Mouse (Mus musculus) T-helper 2 cell (primary cell): ENCODE data around the gene Pbx1.

Experiments used
- in situ Hi-C: fragments of 300-600 bp; cut with MboI, MseI; formaldehyde crosslinking; loops from one replicate; pipeline ENCODE4 v1.15.1; 2025; ENCODE audit warnings: high pct_unique_total_duplicates

Gene Pbx1

DNA sequence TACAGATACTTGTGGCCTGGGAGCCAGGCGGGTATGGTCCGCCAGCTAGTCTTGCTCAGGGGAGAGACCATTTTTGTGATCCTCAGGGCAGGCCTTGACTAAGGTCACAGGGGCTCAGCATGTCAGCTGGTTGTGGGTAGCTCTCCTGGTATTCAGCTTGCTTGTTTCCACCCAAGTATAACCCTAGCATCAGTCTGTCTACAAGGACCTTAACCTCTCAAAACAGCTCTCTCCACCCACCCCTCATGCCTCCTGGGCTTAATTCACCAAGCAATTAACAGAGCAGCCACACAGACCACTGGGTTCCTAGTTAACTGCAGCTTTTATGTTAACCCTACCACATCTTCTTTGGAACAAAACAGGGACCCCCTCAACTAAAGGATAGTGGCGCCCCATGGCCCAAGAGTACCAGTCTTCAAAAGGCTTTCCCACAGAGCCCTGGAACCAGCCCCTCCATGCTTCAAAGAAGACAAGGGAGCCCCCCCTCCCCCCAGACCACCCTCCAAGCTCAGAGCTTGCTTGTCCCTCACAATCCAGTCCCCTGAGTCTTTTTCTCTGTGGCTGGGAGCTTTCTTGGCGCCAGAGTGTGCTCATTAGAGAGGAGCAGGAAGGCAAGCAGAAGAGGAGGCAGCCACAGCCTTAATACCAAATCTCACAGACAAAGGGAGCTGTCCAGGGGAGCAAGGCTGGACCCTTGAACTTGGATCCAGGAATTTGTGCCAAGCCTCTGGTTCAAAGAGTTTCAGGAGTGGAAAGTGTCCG, 48.1 kb downstream of the Pbx1 start:
- in situ Hi-C loops = no loop called here

DNA sequence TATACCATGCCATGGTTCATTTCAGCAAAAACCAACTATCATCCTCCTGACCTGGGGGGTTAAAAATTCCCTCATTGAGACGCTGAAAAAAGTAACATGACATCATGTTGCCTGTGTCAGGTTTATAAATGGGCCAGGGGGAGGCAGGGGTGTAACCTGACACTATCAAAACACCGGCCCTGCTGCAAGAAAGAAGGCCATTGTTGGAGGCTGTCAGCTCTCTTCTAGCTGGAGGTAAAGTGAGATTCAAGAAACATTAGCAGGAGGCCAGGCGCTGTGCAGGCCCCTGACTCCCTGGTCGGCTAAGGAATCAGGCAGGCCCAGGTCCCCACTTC, 49.3 kb downstream of the Pbx1 start:
- in situ Hi-C loops = no loop called here

DNA sequence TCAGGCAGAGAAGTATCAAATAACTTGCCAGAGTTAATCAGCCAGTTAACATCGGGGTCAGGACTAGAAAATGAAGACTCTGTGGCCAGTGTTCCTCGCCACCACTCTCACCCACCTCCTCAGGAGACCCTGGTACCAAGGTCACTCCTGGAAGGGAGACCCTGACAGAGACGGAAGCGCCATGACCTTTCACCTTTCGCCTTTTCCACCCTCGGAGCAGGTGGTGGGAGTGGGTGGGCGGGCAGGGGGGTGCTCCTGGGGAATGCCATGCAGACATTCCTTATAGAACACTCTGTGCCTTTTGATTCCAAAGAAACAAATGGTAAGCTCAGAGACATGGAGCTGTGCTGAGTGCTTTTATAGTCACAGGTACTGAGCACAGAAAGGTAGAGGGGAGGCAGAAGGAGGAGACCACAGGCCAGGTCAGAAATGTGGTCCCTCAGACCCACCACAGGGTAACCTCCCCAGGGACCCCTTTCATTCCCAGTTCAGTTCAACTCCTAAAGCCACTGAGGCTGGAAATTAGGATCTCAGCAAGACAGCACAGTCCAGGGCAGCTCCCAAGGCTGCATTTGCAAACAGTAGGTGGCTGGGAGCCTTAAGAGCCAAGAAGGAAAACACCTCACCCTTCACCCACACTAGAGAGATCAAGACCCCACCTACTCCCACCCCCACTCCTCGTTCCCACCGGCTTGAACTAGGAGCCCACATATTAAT, 49.8 kb downstream of the Pbx1 start:
- in situ Hi-C loops = no loop called here

DNA sequence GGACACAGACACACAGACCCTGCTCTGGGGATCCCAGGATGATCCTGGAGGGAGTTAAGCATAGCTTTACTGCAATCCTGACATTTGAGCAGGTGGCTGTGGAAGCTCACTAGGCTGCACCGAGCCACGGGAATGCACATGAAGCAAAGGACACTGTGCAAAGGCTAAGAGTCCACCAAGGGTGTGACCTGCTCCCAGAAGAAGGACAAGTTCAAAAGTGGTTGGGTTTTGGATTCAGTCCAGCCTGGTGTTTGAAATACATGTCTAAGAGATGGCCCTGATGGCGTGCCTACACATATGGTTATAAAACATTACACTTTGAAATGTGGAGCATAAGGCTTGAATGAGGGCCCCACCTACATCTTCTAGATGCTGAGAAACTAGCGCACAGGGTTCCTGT, 50.6 kb downstream of the Pbx1 start:
- in situ Hi-C loops = no loop called here

DNA sequence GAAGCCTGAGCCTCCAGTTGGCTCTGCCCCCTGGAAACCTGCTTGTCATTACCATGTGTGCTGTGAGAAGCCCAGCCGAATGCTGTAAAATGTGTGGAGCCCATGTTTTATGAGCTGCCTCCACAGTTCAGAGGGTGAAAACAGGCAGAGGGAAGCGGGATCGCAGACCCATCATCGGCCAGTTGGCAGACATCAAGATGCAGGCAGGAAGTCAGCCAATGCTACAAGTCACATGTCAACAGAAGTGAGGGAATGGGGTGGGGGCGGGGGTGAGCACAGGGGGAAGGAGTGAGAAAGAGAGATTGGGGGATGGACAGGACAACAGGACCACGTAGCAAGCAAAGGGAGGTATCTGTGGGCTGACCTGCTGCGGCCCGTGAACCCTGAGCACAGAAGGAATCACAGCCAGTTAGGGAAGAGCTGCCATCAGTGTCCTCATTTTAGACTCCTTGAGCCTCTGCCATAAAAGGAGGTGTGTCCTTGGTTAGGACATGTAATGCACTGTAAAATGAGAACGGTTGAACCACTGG, 51.8 kb downstream of the Pbx1 start:
- in situ Hi-C loops = no loop called here

DNA sequence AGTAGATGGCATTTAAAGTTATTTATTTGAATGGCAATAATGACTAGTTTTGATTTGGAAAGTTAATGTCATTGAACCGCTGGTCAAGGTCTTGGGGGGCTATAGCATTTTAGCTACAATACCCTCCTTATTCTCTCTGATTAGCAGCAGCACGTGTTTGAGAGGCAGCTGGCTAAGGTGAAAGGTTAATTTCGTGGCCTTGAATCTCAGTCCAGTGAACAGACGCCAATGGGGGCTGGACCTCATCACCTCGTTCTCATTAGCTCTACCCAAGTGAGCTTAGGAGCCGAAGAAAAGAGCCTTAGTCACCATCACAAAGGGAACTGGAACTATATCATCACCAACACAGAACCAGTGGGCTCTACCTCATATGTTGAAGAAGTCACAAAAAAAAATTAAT, 54.4 kb downstream of the Pbx1 start:
- in situ Hi-C loops = no loop called here

DNA sequence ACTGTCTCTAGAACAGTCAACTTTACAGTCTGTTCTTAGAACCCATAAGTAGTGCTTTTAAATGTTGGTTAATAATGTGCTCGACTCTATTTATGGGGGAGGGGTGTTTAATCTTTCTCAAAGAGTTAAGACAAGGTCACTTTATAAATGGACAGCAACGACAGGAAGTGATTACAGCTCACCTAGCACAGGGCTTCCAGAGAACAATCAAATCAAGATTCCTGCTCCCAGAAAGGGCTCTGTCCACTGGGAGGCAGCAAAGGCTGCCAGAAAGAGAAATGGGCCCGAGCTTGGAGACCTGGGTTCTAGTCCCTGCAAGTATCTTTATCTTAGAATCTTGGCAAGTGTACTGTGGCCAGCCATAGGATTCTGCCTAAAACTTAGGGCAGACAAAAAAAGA, 55.7 kb downstream of the Pbx1 start:
- in situ Hi-C loops = no loop called here

DNA sequence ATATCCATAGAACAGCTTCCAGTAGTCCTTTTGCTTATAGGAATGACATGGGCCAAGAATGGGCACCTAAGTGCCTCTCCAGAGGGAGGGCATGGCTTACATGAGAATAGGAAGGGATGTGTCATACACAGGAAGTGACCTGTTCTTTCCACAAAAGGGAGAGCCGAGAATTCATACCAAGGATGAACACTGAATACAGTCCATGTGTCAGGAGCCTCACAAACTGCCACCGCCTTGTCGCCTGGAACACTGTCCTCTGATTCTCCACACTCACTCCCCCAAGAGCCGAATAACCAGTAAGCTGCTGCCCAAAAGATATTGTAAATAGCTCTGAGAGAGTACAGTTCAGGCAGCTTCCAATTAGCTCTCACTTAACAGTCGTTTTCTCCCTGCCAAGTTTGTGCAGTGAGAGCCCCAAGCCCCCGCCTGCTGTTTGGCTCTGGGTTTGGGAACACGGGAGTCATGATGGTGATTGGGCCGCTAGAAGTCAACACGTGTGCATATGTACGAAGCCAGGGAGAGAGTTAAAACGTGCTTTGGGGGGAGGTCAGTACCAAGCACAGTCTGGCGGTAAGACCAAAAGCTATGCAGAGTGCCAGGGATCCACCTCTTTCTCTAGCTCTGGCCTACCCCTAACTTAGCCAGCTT, 57.0 kb downstream of the Pbx1 start:
- in situ Hi-C loops = no loop called here

DNA sequence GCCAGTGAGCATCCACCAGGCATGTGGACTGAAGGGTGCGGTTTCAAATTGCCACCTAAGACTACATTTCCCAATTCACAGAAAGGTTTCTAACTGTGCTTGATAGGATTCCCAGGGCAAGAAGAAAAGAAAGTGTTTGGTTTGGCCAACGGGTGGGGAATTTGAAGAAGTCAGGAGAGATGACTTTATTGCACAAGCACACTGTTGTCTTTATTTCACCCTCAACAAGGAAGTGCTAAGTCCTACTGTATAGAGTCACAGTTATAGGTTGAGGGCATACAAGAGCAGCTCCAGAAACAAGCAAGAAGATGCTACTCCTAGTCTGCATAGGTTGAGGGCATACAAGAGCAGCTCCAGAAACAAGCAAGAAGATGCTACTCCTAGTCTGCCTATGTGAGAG, 60.0 kb downstream of the Pbx1 start:
- in situ Hi-C loops = no loop called here

DNA sequence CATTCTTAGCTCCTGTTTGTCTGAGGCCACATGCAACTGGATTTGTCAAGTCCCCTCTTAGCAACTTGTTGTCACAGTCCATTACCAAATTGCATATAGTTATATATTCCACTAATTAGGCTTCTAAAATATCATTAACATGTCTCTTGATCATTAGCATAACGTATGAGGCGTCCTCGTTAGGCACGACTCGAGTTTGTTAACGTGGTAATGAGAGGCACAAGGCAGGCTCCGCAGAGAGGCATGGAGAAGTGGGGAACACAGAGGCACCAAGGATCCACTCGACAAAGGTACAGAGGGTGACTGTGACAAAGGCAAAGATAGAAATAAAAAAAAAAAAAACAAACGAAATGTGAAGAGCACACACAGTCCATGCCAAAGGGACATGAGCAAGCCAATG, 61.1 kb downstream of the Pbx1 start:
- in situ Hi-C loops = no loop called here

DNA sequence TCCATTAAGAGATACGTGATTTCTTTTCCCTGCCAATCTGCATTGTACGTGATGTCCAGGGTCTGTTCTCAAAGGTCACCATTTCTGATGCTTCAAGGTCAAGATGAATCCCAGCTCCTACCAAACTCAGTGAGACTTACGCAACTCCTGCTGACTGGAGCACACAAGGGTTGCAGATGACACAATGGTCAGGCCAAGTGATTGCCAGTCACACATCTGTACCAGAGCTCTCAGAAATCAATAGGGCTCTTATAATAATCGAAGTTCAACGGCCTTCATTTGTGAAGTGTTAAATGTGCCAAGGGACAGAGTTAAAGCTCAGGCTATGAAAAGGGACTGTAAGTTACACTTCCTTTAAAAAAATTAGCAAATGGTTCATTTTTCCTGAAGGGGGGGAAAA, 65.8 kb downstream of the Pbx1 start:
- in situ Hi-C loops = no loop called here

DNA sequence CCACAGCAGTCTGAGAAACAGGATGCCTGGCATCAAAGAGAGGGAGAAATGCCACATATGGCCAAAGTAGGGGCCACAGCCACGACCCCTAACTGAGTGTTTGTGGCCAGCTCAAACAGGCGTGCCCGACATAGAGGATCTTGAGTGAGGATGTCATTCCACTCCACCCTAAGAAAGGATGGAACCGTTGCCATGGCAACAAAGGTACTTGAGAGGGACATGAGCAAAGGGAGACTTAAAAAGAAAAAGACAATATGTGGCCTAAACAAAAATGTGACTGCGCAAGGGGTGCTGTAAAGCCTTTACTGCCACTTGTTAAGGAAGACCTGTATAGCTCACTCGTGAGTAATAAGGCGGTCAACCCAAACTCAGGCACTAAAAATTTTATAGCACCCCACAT, 67.7 kb downstream of the Pbx1 start:
- in situ Hi-C loops = no loop called here

DNA sequence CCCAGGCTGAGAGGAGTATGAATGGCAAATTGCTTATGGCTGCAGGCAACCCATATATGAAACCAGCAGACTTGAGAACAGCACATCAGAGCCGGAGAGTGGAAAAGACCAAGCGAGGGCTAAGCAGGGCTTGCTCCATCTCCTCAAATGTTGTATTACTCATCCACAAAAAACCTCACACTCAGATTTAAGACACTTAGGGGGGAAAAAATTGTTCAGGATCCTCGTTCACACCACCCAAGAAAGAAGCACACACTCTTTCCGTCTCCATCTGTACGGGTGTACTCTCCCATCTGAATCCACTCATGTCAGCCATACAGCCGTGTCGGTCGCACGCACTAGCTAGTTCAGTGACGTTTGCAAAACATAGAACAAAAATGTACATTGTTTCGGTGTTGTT, 69.0 kb downstream of the Pbx1 start:
- in situ Hi-C loops = no loop called here

DNA sequence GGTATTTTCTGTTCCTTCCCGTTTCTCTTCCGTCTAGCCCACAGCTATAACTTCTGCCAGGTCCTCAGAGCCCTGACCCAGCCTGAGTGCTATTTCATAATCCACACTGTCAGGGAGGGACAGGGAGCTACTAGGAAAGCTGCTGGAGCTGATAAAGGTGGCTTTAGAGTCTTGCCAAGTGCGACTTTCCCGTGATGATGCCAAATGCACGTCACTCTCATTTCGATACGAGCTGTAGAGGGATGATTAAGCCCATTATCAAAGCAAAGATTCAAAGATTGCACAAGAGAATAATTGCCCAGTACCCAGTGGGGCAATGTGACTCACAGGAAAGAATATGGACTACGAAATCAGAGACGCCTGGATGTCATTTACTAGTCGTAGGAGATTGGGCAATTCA, 69.6 kb downstream of the Pbx1 start:
- in situ Hi-C loops = no loop called here

DNA sequence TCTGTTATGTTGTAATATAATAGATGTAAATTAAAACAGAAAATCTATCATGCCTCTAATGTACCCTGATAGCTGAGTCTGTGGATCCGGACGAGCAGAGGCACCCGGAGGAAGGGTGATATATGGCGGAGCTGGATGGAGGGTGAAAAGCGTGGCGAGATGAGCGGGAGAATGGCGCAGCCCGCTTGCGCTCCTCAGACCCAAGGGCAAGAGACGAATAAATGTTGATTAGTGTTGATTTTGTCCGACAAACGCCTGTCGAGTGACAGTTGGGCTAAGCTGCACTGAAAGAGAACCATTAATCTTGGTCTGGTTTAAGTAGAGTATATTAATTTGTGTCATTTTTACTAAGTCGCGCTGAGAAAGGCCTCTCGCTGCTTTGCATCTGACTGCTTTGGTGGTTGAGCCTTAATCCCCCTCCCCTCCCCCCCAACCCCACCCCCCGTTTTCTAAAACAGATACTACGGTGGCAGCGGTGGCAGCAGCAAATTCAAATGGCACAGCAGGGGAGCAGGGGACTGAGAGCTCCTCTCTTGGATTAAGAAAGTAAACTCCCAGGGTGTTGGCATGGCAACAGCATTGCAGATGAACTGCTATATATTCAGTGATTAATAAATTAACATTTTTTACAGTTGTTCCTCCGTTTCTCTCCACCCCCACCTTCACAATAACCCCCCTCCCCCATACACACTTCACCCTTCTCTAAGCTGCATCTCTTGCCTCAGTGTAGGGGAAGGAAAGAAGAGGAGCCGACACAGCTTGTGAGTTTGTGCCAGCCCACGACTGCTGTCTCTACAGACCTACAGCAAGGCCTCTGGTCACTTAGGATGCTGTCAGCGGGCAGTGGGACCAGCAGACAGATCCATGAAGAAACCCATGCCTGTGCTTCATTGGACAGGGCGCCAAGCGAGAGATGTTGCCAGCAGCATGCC, 74.1 kb downstream of the Pbx1 start:
- in situ Hi-C loops = no loop called here

DNA sequence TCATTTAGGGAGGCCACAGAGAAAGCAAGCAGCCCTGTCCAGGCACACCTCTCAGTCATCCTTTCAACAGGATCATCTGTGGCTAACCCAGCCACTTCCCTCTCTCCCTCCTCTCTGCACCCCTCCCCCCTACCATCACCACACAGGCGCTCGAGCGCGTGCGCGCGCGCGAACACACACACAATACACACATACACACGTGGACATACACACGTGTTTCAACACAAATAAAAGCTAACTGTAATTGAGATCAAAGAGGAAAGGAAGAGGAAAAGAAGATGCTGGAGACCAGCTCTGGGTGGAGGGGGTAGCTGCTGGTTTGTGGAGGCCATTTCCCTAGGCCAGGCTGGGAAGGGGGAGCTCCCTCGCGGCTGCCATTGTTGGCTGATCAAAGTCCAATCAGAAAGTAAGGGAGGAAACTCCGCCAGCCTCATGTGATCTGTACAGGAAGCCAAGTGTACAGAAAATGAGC, 75.1 kb downstream of the Pbx1 start:
- in situ Hi-C loops = no loop called here

DNA sequence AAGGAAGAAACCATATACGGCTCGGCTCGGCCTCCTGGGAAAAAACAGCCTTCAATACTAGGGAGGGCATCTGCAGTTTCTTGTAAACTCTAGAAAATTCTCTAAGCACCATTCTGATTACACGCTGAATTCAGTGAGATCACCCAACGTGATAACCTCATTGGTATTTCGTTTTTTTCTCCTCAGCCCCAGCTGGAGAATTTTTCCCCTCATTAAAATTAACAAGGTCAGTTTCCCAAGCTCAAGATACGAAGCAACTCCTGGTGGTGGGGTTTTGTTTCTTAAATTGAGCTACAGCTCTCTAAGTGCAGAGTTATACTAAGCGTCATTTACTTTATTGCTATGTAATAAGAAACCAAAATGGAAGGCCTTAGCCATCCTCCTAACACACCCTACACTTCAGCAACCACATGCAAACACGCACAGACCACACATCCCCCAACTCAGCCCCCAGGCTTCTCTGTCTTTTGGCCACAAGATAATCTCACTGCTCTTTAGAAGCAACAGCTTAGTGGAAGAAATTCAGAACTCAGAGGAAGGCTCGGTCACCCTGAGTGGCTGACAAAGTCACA, 76.0 kb downstream of the Pbx1 start:
- in situ Hi-C loops = no loop called here

DNA sequence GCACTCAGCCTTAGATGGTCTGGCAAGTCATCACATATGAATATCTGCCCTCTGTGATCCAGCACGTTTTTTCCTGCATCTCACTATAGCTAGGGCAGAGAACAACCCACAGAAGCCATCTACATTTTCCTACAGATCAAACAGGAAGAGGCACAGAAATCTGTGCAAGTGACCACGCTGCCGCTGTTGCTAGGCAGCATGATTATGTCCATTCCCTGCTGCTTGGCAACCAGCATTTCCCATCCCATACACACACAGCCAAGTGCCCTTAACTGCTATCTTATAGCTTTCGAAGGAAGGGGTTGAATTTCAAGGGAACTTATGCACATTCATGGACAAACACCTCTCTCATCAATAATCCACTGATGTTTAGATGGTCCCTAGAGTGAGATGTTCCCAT, 77.1 kb downstream of the Pbx1 start:
- in situ Hi-C loops = no loop called here

DNA sequence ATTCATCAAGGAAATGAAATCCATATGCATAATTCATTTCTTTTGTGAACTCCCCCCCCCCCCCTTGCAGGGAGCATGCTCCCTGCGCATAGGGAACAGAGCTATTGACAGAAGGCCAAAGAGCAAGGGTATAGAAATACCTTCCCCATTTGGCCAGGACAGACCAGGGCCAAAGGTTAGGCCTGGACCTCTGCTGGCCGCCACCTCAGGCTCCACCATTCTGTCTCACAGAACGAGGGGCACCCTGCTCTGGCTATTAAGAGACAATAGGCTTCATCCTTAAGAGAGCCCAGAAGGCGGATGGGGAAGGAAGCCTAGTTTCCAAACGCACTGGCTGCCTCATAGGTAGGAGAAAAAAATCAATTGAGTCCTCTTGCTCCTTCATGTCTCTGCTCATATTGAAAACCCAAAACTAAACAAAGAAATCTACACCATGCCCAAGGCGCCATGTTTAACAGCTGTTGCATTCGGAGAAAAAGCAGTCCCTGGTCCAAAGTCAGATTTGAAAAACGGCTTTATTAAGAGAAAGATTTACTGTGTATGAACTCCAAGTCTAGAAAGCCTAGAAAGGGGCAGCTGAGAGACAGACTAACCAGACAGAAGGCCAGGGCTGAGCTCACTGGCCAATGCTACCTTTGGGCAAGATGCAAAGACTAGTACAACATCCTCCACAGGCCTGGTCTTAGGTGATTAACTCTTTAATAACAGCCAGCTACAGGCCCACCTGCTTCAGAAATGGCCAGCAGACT, 83.9 kb downstream of the Pbx1 start:
- in situ Hi-C loops = no loop called here

DNA sequence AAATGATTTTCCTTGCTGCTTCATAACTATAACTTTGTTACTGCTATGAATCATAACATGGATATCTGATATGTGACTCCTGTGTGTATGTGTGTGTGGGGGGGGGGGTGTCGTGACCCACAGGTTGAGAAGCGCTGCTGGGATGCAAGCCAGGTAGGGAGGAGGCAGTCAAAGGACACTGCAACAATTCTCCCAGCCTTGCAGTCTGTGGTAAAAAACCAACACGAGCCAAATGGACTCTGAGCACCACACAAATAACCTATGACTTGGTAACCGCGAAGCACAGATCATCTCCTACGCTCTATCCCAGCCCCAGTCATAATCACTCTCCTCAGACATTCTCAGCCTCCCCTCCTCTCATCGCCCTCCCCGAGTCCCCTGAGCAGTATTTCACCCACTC, 87.2 kb downstream of the Pbx1 start:
- in situ Hi-C loops = no loop called here

DNA sequence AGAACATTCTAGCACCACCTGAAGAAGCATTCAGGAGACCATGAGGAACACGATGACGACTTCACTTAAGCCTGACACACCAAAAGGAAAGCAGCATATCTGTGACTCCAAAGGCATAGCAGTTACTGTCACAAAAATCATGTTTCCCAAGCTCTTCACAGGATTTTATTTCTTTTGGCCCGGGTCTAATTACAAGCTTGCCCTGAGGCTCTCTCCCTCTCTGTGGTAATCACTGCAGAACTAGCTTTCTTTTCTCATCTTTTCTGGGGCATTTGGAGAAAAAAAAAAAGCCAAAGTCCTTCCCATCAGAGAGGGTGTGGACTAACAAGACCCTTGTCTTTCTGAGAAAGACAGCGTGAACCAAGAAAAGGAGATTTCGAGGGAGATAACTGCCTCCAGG, 87.8 kb downstream of the Pbx1 start:
- in situ Hi-C loops = no loop called here
